Mouse (Mus musculus) heart, embryonic 12.5 days (tissue): ENCODE measurements around the gene Srsf3. TPM values are rescaled to one million over a fixed set of nuclear protein-coding genes. Genes with fewer than 3 reads are reported as not detected.

Experiments used
- ATAC-seq: fragments of 200-750 bp; cut with Nextera tagmentation; 2 replicates; pipeline ENCODE4 v1.8.0; 2017; ENCODE audit warnings: moderate TSS enrichment, moderate library complexity; ENCODE audit not compliant: insufficient number of reproducible peaks, low FRiP score
- H3K27ac ChIP-seq: fragments of 300-500 bp; sonication (generic); 2 replicates; pipeline ENCODE4 v1.5.1; 2016; ENCODE audit warnings: mild to moderate bottlenecking, moderate library complexity; ENCODE audit not compliant: poor library complexity, severe bottlenecking
- H3K27me3 ChIP-seq: fragments of 300-500 bp; sonication (generic); replicated peaks from 2 replicates; pipeline ENCODE4 v1.6.1; 2016; ENCODE audit warnings: mild to moderate bottlenecking, moderate library complexity
- H3K36me3 ChIP-seq: fragments of 300-500 bp; sonication (generic); 2 replicates; pipeline ENCODE4 v1.6.1; 2016; ENCODE audit warnings: mild to moderate bottlenecking, moderate library complexity
- H3K4me1 ChIP-seq: fragments of 300-500 bp; sonication (generic); replicated peaks from 2 replicates; pipeline ENCODE4 v1.6.1; 2016; ENCODE audit warnings: mild to moderate bottlenecking
- H3K4me2 ChIP-seq: fragments of 300-500 bp; sonication (generic); 2 replicates; pipeline ENCODE4 v1.6.1; 2016; ENCODE audit warnings: mild to moderate bottlenecking, moderate library complexity
- H3K4me3 ChIP-seq: fragments of 300-500 bp; sonication (generic); 2 replicates; pipeline ENCODE4 v1.5.1; 2016; ENCODE audit warnings: mild to moderate bottlenecking
- H3K9ac ChIP-seq: fragments of 300-500 bp; sonication (generic); 2 replicates; pipeline ENCODE4 v1.6.1; 2016; ENCODE audit warnings: mild to moderate bottlenecking, moderate library complexity
- H3K9me3 ChIP-seq: fragments of 300-500 bp; sonication (generic); replicated peaks from 2 replicates; pipeline ENCODE4 v1.6.1; 2016; ENCODE audit warnings: mild to moderate bottlenecking, moderate library complexity
- WGBS: fragments of 180-500 bp; shearing (Covaris S2); methylation state at CpG from one replicate; pipeline ENCODE4 v1.1.7; 2016; 5-methylcytosine and 5-hydroxymethylcytosine counted together
- polyA plus RNA-seq: library from polyadenylated mRNA; unstranded; fragments of >200 nt; fragmentation: Nextera tagmentation; extraction: Ambion mirVana; gene quantifications from 2 replicates; pipeline ENCODE4 v1.2.1, GENCODE M21; 2016

Gene Srsf3
- polyA plus RNA-seq, 1 experiment from 2014 or later, result 406 TPM

GRCm38 (mm10) chr17:29080758-29081617 is 48.6 kb downstream of the Srsf3 start:
- Histone ChIP-seq H3K4me1 (peaks cover 36% of the 10 kb centered on the region), H3K4me3 (peak overlapping the region; percentile 16; the same call in 1 of the 2 replicates), H3K9ac (0 out of 2 replicates have a peak overlapping the region, but pooled peaks have one; percentile 34), H3K27me3 (peaks cover 18% of the 10 kb centered on the region), H3K36me3 (no peaks in the 10 kb centered on the region), H3K4me2 (peak overlapping the region; percentile 45), H3K27ac (no peak overlapping the region), H3K9me3 (no peaks in the 10 kb centered on the region)
- 4% methylated on average over 22 of the region's 23 CpGs for WGBS
- no peak for ATAC-seq

GRCm38 (mm10) chr17:29081618-29082381 is 49.4 kb downstream of the Srsf3 start:
- WGBS, result 15% methylated on average over 21 of the region's 21 CpGs
- Histone ChIP-seq H3K36me3 (no peaks in the 10 kb centered on the region), H3K4me3 (peak overlapping the region; percentile 16; the same call in 1 of the 2 replicates), H3K27me3 (peaks cover 18% of the 10 kb centered on the region), H3K4me1 (peaks cover 36% of the 10 kb centered on the region), H3K9me3 (no peaks in the 10 kb centered on the region), H3K4me2 (peak overlapping the region; percentile 45), H3K27ac (no peak overlapping the region), H3K9ac (0 out of 2 replicates have a peak overlapping the region, but pooled peaks have one; percentile 18)
- ATAC-seq, result no peak

- no peak overlapping the region for H3K4me3 ChIP-seq
- H3K27me3 ChIP-seq, result peaks cover 18% of the 10 kb centered on the region
- WGBS, result 84% methylated on average over 8 of the region's 8 CpGs
- H3K9me3 ChIP-seq, result no peaks in the 10 kb centered on the region
- H3K4me1 ChIP-seq, result peaks cover 24% of the 10 kb centered on the region
- no peak for ATAC-seq
- no peak overlapping the region for H3K9ac ChIP-seq
- H3K27ac ChIP-seq, result no peak overlapping the region
- H3K4me2 ChIP-seq, result no peak overlapping the region
- H3K36me3 ChIP-seq, result no peaks in the 10 kb centered on the region
These were observed 51.2 kb downstream of the Srsf3 start for GRCm38 (mm10) chr17:29083586-29083985.

DNA sequence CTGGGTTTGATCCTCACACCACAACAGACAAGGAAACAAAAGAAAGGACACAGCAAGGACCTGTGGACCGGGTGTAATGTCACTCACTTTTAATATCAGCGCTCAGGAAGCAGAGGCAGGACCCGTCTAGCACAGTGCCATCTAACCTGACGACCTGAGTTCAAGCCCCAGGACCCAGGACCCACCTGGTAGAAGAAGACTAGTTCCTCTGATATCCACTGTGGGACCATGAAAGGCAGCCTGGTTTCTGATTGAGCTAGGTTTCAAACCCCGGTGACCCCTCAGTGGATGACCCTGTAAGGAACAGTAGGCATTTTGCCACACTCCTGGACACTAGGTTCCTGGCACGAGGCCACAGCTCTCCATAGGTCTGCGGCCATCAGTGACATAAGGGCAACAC is 52.2 kb downstream of the Srsf3 start:
- H3K4me3 ChIP-seq, result no peak overlapping the region
- ATAC-seq, result no peak
- no peak overlapping the region for H3K4me2 ChIP-seq
- 86% methylated on average over 7 of the region's 7 CpGs for WGBS
- H3K27me3 ChIP-seq, result peaks cover 18% of the 10 kb centered on the region
- no peak overlapping the region for H3K9ac ChIP-seq
- no peaks in the 10 kb centered on the region for H3K36me3 ChIP-seq
- H3K4me1 ChIP-seq, result peaks cover 15% of the 10 kb centered on the region
- H3K27ac ChIP-seq, result no peak overlapping the region
- no peaks in the 10 kb centered on the region for H3K9me3 ChIP-seq

- no peak overlapping the region for H3K9ac ChIP-seq
- H3K27ac ChIP-seq, result no peak overlapping the region
- no peak overlapping the region for H3K4me2 ChIP-seq
- 73% methylated on average over 10 of the region's 10 CpGs for WGBS
- ATAC-seq, result 0 out of 2 replicates have a peak, but pooled peaks have one; percentile 36
- no peaks in the 10 kb centered on the region for H3K9me3 ChIP-seq
- H3K36me3 ChIP-seq, result no peaks in the 10 kb centered on the region
- peaks cover 18% of the 10 kb centered on the region for H3K27me3 ChIP-seq
- H3K4me3 ChIP-seq, result no peak overlapping the region
- H3K4me1 ChIP-seq, result peaks cover 15% of the 10 kb centered on the region
These were observed 52.8 kb downstream of the Srsf3 start for GRCm38 (mm10) chr17:29085266-29085665.

- H3K4me3 ChIP-seq, result no peak overlapping the region
- peaks cover 7% of the 10 kb centered on the region for H3K27me3 ChIP-seq
- H3K4me2 ChIP-seq, result no peak overlapping the region
- no peaks in the 10 kb centered on the region for H3K9me3 ChIP-seq
- ATAC-seq, result no peak
- no peaks in the 10 kb centered on the region for H3K4me1 ChIP-seq
- WGBS, result 67% methylated on average over 4 of the region's 4 CpGs
- H3K27ac ChIP-seq, result no peak overlapping the region
- H3K9ac ChIP-seq, result no peak overlapping the region
- no peaks in the 10 kb centered on the region for H3K36me3 ChIP-seq
These were observed 54.5 kb downstream of the Srsf3 start for GRCm38 (mm10) chr17:29086916-29087315.

DNA sequence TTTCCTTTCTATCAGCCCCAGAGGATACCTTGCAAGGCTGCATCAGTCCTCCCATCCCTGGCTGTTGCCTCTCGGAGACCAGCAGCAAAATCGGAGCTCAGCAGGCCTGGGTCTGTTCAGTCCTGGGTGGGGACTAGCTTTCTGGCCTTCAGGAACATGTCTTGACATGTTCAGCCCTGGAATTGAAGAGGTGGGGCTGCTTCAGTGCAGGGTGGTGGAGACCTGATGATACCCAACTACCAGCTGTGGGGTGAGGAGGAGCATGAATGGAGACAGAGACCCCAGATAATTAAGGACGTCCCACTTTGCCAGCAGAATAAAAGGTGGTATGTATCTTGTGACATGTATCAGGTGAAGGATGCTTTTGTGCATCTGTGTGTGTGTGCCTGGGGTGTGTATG is 58.3 kb downstream of the Srsf3 start, which contains the start of gene Cdkn1a:
Gene Cdkn1a, plus strand, starts transcription at position 201 of the 400 bp plus-strand sequence.
- Histone ChIP-seq H3K9me3 (no peaks in the 10 kb centered on the region), H3K36me3 (no peaks in the 10 kb centered on the region), H3K9ac (no peak within 1 kb of the TSS), H3K4me2 (no peak within 1 kb of the TSS), H3K4me1 (peaks cover 21% of the 10 kb centered on the region), H3K27ac (no peak within 1 kb of the TSS), H3K4me3 (no peak within 1 kb of the TSS), H3K27me3 (peaks cover 10% of the 10 kb centered on the region)
- 78% methylated on average over 3 of the region's 3 CpGs for WGBS
- ATAC-seq, result no peak

DNA sequence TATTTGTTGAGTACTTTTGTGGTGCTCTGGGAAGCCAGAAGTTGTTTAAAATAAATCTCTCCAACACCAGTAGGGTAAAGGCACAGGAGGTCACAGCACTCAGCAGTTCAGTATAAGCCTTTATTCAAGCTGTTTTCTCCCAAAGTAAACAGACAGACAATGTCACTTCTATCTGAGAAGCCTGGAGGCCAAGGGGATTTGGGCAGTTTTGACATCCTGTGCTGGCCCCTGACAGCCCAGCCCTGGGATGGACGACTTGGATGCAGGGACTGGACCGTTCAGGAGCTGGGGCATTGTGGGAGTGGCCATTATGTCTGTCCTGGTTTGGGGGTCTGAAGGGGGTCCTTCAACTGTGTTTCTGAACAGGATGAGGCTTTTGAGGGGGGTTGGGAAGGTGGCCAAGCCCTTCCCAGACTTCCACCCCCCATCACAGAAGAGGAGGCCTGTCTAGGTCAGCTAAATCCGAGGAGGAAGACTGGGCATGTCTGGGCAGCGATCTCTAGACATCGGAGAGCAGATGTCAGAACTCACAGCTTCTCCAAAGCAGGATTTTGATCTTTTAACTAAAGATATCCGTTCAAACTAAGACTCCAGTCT is 59.0 kb downstream of the Srsf3 start:
- WGBS, result 46% methylated on average over 6 of the region's 6 CpGs
- Histone ChIP-seq H3K27me3 (peaks cover 10% of the 10 kb centered on the region), H3K4me1 (peaks cover 22% of the 10 kb centered on the region), H3K4me3 (no peak overlapping the region), H3K9me3 (no peaks in the 10 kb centered on the region), H3K27ac (no peak overlapping the region), H3K36me3 (no peaks in the 10 kb centered on the region), H3K9ac (no peak overlapping the region), H3K4me2 (no peak overlapping the region)
- ATAC-seq, result no peak

DNA sequence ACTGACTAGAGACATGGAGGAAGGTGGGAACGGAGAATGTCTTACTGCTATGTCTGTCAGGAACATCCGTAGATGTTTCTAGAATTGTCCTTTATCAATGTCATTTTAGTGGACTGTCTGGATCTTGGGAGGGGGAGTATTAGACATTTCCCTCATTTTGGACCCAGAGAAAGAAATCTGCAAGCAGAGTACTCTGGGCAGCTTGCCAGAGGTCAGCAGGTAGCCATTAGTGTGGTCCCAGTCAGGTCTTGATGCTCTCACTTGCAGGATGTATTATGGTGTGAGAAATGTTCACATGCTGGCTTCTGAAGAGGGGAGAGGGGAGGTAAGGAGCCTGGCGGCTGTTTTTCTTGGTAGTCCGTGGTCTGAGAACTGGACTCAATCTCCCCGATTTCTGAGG is 60.1 kb downstream of the Srsf3 start:
- 51% methylated on average over 5 of the region's 5 CpGs for WGBS
- Histone ChIP-seq H3K4me2 (no peak overlapping the region), H3K36me3 (no peaks in the 10 kb centered on the region), H3K27me3 (peaks cover 14% of the 10 kb centered on the region), H3K4me1 (peaks cover 22% of the 10 kb centered on the region), H3K9ac (no peak overlapping the region), H3K4me3 (no peak overlapping the region), H3K27ac (no peak overlapping the region), H3K9me3 (no peaks in the 10 kb centered on the region)
- ATAC-seq, result no peak
